Mouse (Mus musculus): ENCODE results near the gene Lrrc71.

DNA sequence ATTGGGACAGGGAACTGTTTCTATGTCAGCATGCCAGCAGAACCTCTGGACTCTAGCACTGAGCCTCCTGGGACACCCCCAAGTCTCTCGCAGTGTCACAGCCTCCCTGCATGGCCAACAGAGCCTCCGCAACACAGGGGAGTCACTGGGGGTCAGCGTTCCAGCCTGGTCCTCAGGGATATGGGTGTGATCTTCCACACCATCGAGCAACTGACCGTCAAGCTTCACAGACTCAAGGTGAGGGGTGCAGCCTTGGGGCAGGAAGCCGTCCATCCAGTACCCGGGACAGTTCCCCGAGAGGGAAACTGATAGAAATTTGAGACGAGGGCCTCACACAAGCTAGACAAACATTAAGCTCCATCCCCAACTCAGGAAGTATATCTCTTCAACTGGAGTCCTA is 13.1 kb downstream of the Lrrc71 start:
- TF ChIP-seq CTCF (IDR thresholded peaks at IDR 0.05; ENCODE audit: control insufficient read depth, insufficient read depth, insufficient read length) (no peak), MAX (IDR thresholded peaks at IDR 0.05) (no peak), USF1 (IDR thresholded peaks at IDR 0.05; ENCODE audit: low read depth) (no peak), MYOG (IDR thresholded peaks at IDR 0.05; ENCODE audit: control insufficient read depth, extremely low read depth, insufficient read length) (no peak), CEBPB (IDR thresholded peaks at IDR 0.05; ENCODE audit: low read depth) (no peak)

Data from C2C12 (cell line).